Mouse (Mus musculus) lung, adult 10 weeks (tissue): ENCODE measurements around the gene Gm11444. TPM values are rescaled to one million over a fixed set of nuclear protein-coding genes. Genes with fewer than 3 reads are reported as not detected.

Experiments used
- polyA plus RNA-seq: library from polyadenylated mRNA; stranded (reverse); fragments of 350-450 nt; fragmentation: Illumina TruSeq; extraction: RNeasy Lipid Tissue Mini Kit (QIAGEN cat#74804); gene quantifications from one replicate; pipeline ENCODE4 v1.2.3, GENCODE M21; 2014; ENCODE audit warnings: low read depth, low replicate concordance; ENCODE audit not compliant: insufficient read depth

Gm11444 gene
- not detected for polyA plus RNA-seq

DNA sequence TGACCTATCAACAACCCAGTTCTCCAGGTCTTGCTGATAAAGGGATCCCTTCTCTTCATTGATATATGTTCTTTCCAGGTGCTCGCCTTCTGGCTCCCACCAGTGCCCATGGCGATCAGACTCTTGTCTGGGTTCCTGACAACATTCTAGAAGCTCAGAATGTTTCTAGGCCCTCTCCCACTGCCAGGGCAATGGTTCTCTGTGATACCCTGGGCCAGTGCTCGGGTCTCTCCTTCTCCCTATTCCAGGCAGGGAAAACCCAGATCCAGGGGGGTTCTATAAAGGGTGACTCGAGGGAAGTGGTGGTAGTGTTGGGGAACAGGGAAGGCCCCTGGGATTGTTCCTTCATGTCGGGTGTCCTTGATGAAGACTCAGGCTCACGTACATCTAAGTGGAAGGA lies at the start of gene Gm11444:
Gene Gm11444, minus strand, starts transcription at position 101 of the 400 bp plus-strand sequence.

GRCm38 (mm10) chr11:85885665-85886428 lies 35.7 kb upstream of the Gm11444 start, which contains the start of gene Tbx4:
Tbx4 (plus strand) TSS chr11:85886422.

GRCm38 (mm10) chr11:85832231-85832924 lies 17.8 kb downstream of the Gm11444 start, which contains the start of gene Tbx2:
Tbx2 (plus strand) TSS chr11:85832551.

Other genes starting within 250 kb of the Gm11444 start
- gene Tbx2, start 17.8 kb downstream of the Gm11444 start, polyA plus RNA-seq = 67.5 TPM
- gene Tbx4, start 36.1 kb upstream of the Gm11444 start, polyA plus RNA-seq = 26.5 TPM